Mouse (Mus musculus) neural tube, embryonic 14.5 days (tissue): ENCODE data around the gene Spred1. TPM values are rescaled to one million over a fixed set of nuclear protein-coding genes. Genes with fewer than 3 reads are reported as not detected.

Source experiments
- ATAC-seq: fragments of 200-750 bp; cut with Nextera tagmentation; 2 replicates; pipeline ENCODE4 v1.8.0; 2017; ENCODE audit warnings: low read depth, mild to moderate bottlenecking, moderate TSS enrichment, moderate library complexity
- H3K27ac ChIP-seq: fragments of 300-500 bp; sonication (generic); 2 replicates; pipeline ENCODE4 v1.5.1; 2014; ENCODE audit warnings: low read depth, mild to moderate bottlenecking, control low read depth, low read length, moderate library complexity, mixed read lengths
- H3K27me3 ChIP-seq: fragments of 300-500 bp; sonication (generic); 2 replicates; pipeline ENCODE4 v1.6.1; 2014; ENCODE audit warnings: low read length; ENCODE audit not compliant: control insufficient read depth, insufficient read depth
- H3K36me3 ChIP-seq: fragments of 300-500 bp; sonication (generic); 2 replicates; pipeline ENCODE4 v1.6.1; 2014; ENCODE audit warnings: low read length, mixed read lengths; ENCODE audit not compliant: control insufficient read depth, insufficient read depth
- H3K4me1 ChIP-seq: fragments of 300-500 bp; sonication (generic); 2 replicates; pipeline ENCODE4 v1.6.1; 2014; ENCODE audit warnings: low read length; ENCODE audit not compliant: control insufficient read depth, insufficient read depth
- H3K4me2 ChIP-seq: fragments of 300-500 bp; sonication (generic); 2 replicates; pipeline ENCODE4 v1.6.1; 2014; ENCODE audit warnings: mild to moderate bottlenecking, low read depth, low read length, control low read depth
- H3K4me3 ChIP-seq: fragments of 300-500 bp; sonication (generic); 2 replicates; pipeline ENCODE4 v1.5.1; 2014; ENCODE audit warnings: low read depth, low read length, control low read depth, mixed read lengths
- H3K9ac ChIP-seq: fragments of 300-500 bp; sonication (generic); replicated peaks from 2 replicates; pipeline ENCODE4 v1.6.1; 2014; ENCODE audit warnings: low read depth, mild to moderate bottlenecking, control low read depth, low read length, mixed read lengths
- H3K9me3 ChIP-seq: fragments of 300-500 bp; sonication (generic); 2 replicates; pipeline ENCODE4 v1.6.1; 2016; ENCODE audit warnings: low read length; ENCODE audit not compliant: control insufficient read depth
- WGBS: fragments of 180-500 bp; shearing (Covaris S2); extraction: QIAGEN DNeasy Blood & Tissue Kit; methylation state at CpG from one replicate; pipeline ENCODE4 v1.1.7; 2014; 5-methylcytosine and 5-hydroxymethylcytosine counted together
- polyA plus RNA-seq: library from polyadenylated mRNA; unstranded; fragments of >200 nt; fragmentation: Nextera tagmentation; extraction: Ambion mirVana; gene quantifications from 2 replicates; pipeline ENCODE4 v1.2.1, GENCODE M21; 2014

Spred1 gene
- 16.0 and 20.8 TPM in 2 replicates for polyA plus RNA-seq

DNA sequence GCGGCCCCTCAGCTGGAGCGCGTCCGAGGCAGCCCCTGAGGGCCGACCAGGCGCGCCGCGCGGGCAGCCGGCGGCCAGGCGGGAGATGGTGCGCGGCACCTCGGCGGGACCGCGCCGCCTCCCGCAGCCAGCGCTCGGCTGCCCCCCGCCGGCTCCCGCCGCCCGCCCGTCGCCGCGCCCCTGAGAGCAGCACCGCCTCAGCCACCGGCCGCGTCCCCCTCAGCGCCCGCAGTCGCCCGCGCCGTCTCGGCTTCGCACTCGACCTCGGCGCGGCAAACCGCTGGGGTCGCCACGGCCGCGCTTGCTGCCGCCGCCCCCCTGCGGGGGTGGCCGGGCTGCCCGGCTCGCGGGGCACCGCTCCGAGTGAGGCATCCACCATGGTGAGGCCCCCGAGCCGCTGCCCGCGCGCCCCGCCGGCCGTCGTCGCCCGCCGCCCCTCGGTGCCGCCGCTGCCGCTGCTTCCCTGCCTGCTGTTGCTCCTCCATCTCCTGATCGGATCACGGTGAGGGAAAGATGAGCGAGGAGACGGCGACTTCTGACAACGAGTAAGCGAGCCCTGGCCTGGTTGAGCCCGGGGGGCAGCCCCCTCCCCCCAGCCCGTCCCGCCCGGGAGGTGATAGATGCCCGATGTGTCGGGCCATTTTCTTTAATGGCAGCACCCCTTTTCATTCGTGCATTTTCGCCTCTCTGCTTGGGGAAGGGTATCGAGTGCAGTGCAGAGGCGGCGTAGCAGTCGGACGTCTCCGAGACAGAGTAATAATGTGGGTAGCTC lies at the start of gene Spred1:
Gene Spred1, plus strand, starts transcription at position 163 of the 772 bp plus-strand sequence.
- peak; percentile 3 for ATAC-seq
- peak within 1 kb of the TSS; percentile 99 for H3K27ac ChIP-seq
- under 1% methylated on average over 59 of the region's 99 CpGs for WGBS

GRCm38 (mm10) chr2:117071596-117071995 lies 49.6 kb upstream of the Spred1 start:
- Histone ChIP-seq H3K27me3 (no peaks in the 10 kb centered on the region), H3K4me1 (no peaks in the 10 kb centered on the region), H3K4me2 (no peak overlapping the region), H3K27ac (no peak overlapping the region), H3K36me3 (no peaks in the 10 kb centered on the region), H3K9me3 (no peaks in the 10 kb centered on the region), H3K4me3 (no peak overlapping the region), H3K9ac (no peak overlapping the region)
- 90% methylated on average over 3 of the region's 3 CpGs for WGBS
- ATAC-seq = no peak

More for the DNA sequence above, at the start of gene Spred1:
- Histone ChIP-seq H3K9ac (peak within 1 kb of the TSS; percentile 98), H3K4me1 (peaks cover 12% of the 10 kb centered on the region), H3K27me3 (no peaks in the 10 kb centered on the region), H3K36me3 (no peaks in the 10 kb centered on the region), H3K9me3 (no peaks in the 10 kb centered on the region), H3K4me2 (peak within 1 kb of the TSS; percentile 66), H3K4me3 (peak within 1 kb of the TSS; percentile 90)

DNA sequence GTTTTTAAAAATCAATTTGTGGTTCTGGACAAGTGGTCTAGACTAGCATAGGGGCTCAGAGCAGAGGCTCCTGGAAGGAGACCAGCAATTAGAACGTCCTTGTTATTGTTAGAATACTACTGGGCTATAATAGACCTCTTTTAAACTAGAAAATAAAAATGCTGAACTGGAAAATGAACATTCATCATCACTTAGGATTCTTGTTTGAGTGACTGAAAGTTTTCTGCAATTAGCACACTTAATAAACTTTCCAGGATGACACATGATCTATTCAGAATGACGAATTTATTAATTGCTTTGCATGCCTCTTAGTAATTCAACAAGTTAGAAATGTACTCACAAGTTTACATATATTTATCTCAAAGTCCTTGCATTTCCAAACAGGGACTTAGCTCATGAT lies 42.5 kb upstream of the Spred1 start:
- H3K9ac ChIP-seq = no peak overlapping the region
- no peaks in the 10 kb centered on the region for H3K9me3 ChIP-seq
- H3K27me3 ChIP-seq = no peaks in the 10 kb centered on the region
- WGBS = 74% methylated on average over 2 of the region's 2 CpGs
- no peak overlapping the region for H3K4me3 ChIP-seq
- no peaks in the 10 kb centered on the region for H3K4me1 ChIP-seq
- H3K27ac ChIP-seq = no peak overlapping the region
- H3K4me2 ChIP-seq = no peak overlapping the region
- no peak for ATAC-seq
- H3K36me3 ChIP-seq = no peaks in the 10 kb centered on the region

- Histone ChIP-seq H3K4me3 (no peak overlapping the region), H3K4me1 (no peaks in the 10 kb centered on the region), H3K27ac (no peak overlapping the region), H3K27me3 (no peaks in the 10 kb centered on the region), H3K9ac (no peak overlapping the region), H3K9me3 (no peaks in the 10 kb centered on the region), H3K36me3 (no peaks in the 10 kb centered on the region), H3K4me2 (no peak overlapping the region)
- WGBS = 63% methylated on average over 5 of the region's 5 CpGs
- ATAC-seq = no peak
These were observed 41.6 kb upstream of the Spred1 start for GRCm38 (mm10) chr2:117079621-117080020.

- Histone ChIP-seq H3K27ac (no peak overlapping the region), H3K9me3 (no peaks in the 10 kb centered on the region), H3K4me1 (no peaks in the 10 kb centered on the region), H3K27me3 (no peaks in the 10 kb centered on the region), H3K36me3 (no peaks in the 10 kb centered on the region), H3K9ac (no peak overlapping the region), H3K4me2 (no peak overlapping the region), H3K4me3 (no peak overlapping the region)
- WGBS = 77% methylated on average over 12 of the region's 12 CpGs
- no peak for ATAC-seq
These were observed 35.0 kb upstream of the Spred1 start for GRCm38 (mm10) chr2:117086002-117086765.

- Histone ChIP-seq H3K27ac (no peak overlapping the region), H3K4me2 (no peak overlapping the region), H3K4me1 (no peaks in the 10 kb centered on the region), H3K36me3 (no peaks in the 10 kb centered on the region), H3K27me3 (no peaks in the 10 kb centered on the region), H3K9ac (no peak overlapping the region), H3K4me3 (no peak overlapping the region), H3K9me3 (no peaks in the 10 kb centered on the region)
- ATAC-seq = no peak
- WGBS = 90% methylated on average over 1 of the region's 1 CpGs
These were observed 34.3 kb upstream of the Spred1 start for GRCm38 (mm10) chr2:117086766-117087457.

DNA sequence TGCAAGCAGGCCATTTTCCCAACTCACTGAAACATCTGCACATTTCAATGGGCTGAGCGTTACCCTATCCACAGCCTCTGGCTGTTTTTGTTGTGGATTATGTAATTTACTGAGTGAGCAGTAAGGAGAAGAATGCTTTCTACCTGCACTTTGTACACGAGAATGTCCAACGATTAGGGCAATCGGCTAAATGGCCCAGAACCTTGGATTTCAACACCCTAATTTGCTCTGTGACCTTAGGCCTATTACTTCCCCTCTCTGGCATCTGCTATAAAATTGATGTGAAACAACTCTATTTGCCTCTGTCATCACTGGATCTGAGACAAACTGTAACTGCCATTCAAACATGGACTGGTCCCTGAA lies 33.7 kb upstream of the Spred1 start:
- H3K27me3 ChIP-seq = no peaks in the 10 kb centered on the region
- no peak overlapping the region for H3K4me2 ChIP-seq
- H3K9ac ChIP-seq = no peak overlapping the region
- H3K36me3 ChIP-seq = no peaks in the 10 kb centered on the region
- 81% methylated on average over 4 of the region's 4 CpGs for WGBS
- no peaks in the 10 kb centered on the region for H3K9me3 ChIP-seq
- H3K4me3 ChIP-seq = no peak overlapping the region
- H3K27ac ChIP-seq = no peak overlapping the region
- ATAC-seq = no peak
- H3K4me1 ChIP-seq = no peaks in the 10 kb centered on the region

- H3K4me3 ChIP-seq = no peak overlapping the region
- no peak for ATAC-seq
- no peak overlapping the region for H3K9ac ChIP-seq
- 89% methylated on average over 1 of the region's 1 CpGs for WGBS
- H3K4me1 ChIP-seq = no peaks in the 10 kb centered on the region
- no peaks in the 10 kb centered on the region for H3K27me3 ChIP-seq
- no peak overlapping the region for H3K4me2 ChIP-seq
- no peak overlapping the region for H3K27ac ChIP-seq
- H3K36me3 ChIP-seq = no peaks in the 10 kb centered on the region
- no peaks in the 10 kb centered on the region for H3K9me3 ChIP-seq
These were observed 31.7 kb upstream of the Spred1 start for GRCm38 (mm10) chr2:117089482-117089881.

DNA sequence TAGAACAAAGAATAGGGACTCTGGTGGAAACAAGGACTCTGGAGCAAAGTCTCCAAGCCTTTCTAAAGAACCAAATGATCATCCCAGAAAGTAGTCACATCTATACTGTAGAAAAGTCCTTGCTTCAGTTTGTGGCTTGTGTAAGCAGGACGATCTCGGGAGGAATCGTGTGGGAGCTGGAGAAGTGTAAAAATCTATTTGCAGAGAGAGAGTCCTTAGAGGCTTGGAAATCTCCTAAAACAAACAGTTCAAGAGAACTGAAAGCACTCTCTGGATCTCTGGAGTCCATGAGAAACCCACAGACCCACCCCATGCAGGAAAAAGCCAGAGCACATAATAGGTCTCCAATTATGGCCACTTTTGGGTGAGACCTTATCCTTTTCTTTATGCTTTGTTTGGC lies 31.1 kb upstream of the Spred1 start:
- ATAC-seq = no peak
- Histone ChIP-seq H3K4me1 (no peaks in the 10 kb centered on the region), H3K9me3 (no peaks in the 10 kb centered on the region), H3K36me3 (no peaks in the 10 kb centered on the region), H3K4me3 (no peak overlapping the region), H3K27ac (no peak overlapping the region), H3K27me3 (no peaks in the 10 kb centered on the region), H3K4me2 (no peak overlapping the region), H3K9ac (no peak overlapping the region)
- 91% methylated on average over 3 of the region's 3 CpGs for WGBS
